Mouse (Mus musculus) kidney, adult 8-10 months (tissue): ENCODE measurements around the gene Adam15.

ENCODE experiments used
- DNase-seq, 2 experiments: peaks; one replicate each; pipeline ENCODE4 v3.0.0; 2022

Gene Adam15

DNA sequence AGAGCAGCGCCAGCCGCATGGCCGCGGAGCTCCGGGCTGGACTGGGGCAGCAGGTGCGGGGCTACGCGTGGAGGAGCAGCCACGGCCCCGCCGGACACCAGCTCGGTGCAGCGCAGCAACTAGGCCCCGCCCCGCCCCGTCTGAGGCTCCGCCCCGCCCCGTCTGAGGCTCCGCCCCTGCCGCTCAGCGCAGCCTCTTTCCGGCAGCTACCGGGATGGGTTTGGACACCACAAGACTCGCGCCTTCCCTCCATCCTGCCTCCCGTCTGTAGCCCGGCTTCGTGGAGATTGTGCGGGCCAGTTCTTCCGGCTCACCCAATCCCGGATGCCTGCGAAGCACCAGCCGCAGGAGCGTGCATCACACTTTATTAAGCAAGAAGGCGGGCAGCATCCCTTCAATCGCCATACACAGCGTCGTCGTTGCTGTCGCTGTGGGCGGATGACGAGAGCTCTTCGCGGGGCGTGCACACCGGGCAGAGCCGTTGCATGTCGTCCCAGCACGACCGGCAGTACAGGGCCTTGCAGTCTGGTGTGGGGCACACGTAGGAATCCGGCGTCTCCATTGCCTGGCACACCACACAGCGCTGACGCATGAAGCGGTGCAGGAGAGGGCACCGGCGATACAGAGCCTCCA is at the start of gene Adam15:
TSS of gene Adam15 (minus strand) at position 128 of the 633 bp plus-strand sequence.
- peak; percentile 87 to 94 for DNase-seq

- no peak for DNase-seq
Observed at GRCm38 (mm10) chr3:89396654-89397005, 46.8 kb upstream of the Adam15 start.

- peak; percentile 73 to 82 for DNase-seq
Observed at GRCm38 (mm10) chr3:89395806-89396653, 46.2 kb upstream of the Adam15 start.

GRCm38 (mm10) chr3:89395419-89395805 is 45.6 kb upstream of the Adam15 start:
- DNase-seq: no peak

- peak; percentile 92 to 93 for DNase-seq
Observed at GRCm38 (mm10) chr3:89394894-89395256, 45.1 kb upstream of the Adam15 start.

GRCm38 (mm10) chr3:89394006-89394893 is 44.5 kb upstream of the Adam15 start, which contains the start of gene Zbtb7b:
Gene Zbtb7b, minus strand, starts transcription at chr3:89394776.
- peak; percentile 92 to 95 for DNase-seq

GRCm38 (mm10) chr3:89393605-89394004 is 43.8 kb upstream of the Adam15 start:
- DNase-seq: peak; percentile 99

DNA sequence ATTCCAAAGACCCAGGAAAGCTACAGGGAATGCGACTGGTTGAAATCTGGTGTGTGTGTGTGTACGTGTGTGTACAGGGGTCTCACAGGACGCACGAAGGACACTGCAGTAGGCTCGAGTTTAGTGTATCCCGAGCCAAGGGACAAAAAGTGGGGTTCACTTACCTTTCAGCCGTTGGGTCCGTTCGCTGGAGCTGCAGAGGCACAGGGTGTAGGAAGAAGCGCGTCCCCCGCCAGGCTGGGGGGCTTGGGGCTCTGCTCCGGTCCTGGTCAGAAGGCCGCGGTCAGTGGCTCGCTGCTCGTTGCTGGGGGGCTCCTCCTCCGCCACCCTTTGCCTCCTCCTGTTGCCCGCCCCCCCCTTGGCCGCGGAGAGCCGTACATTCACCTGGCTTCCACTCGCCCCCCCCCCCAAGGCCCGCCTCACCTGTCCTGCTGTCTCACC is 43.1 kb upstream of the Adam15 start:
- peak in 1 of 2 experiments; percentile 52 for DNase-seq

DNA sequence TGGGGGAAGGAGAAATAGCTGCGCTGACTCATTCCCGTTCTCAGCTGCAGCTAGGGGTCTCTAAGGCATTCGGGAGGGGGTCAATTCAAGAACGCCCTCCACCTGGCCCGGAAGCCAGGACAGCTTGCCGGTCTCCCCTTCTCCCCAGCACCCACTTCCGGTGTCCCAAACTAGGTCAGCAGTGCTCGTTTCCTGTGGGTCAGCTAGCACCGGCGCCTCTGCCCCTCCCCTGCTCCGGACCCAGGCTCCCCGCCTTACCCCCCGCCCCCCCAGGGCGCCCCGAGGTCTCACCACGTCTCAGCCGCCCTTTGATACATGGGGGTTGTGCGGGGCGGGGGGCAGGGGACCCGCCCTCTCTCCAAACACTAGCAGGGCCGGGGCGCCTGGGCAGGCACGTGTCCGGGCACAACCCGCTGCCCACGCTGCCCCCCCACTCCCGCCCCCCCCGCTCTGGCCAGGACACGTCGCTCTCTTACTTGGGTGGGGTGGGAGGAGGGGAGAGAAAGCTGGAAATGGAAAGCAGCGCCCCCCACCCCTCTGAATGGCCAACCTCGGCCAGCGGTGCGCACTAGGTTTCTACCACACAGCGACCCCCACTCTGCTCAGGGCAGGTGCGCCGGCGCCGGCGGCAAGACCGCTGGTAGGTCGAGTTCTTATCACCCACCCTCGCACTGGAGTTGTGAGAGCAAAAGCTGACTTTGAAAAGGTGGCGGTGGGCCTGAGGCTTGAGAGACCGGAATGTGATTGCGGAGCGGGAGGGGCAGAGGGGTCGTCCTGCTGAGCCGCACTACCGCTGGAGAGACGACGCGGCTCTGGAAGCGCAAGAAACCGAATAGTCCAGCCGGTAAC is 42.1 kb upstream of the Adam15 start:
- peak; percentile 74 to 76 for DNase-seq

- no peak for DNase-seq
Observed at GRCm38 (mm10) chr3:89390699-89391662, 41.2 kb upstream of the Adam15 start.

DNA sequence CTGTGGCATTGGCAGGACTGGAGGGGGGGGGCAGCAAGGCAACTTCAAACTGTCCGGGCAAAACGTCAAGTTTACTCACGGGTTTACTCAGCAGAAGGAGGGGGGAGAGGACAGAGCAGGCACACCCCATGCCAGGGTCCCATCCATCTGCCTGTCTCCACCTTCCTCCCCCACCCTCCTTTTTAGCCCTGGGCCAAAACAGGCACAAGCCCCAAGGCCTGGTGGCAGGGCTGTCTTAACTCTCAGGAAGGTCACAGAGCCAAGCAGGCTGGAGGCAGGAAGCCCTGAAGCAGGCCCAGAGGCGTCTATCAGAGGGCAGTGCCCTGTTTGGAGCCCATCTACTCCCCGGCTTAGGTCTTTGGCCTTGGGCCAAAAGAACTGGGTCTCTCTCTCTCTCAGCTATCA is 40.3 kb upstream of the Adam15 start:
- peak in 1 of 2 experiments; percentile 37 for DNase-seq

GRCm38 (mm10) chr3:89388901-89389740 is 39.3 kb upstream of the Adam15 start:
- DNase-seq: no peak

DNA sequence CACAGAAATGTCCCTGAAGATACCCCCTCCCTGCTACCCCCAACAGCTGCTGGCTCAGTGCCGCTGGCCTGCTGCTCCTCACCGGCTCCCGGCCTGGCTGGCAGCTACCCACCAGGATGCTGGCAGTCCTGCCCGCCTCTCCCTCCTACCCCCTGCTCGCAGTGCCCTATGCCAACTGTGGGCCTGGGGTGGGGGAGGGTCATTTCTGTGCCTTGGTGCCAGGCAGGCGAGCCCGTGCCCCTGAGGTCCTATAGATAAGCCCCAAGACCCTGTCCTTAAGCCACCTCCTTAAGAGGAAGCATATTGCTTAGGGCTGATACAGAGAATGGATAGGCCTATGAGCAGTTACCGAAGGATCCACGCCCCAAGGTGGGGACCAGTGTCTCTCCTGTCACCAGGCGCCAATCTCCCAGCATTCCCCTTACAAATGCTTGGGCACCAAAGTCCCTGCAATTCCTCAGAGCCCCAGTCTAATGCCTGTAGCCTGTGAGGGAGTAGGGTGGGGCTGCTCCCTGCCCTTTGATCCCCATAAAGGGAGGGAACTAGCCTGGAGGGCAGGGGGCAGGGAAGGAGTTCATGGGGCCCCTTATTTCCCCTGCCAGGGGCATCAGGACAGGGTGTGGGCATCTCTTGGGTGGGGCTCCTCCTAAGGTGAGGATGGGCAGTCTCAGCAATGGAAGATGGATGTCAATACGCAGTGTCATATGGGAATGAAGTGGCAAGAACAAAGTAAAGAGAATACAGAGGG is 38.5 kb upstream of the Adam15 start:
- DNase-seq: peak in 1 of 2 experiments; percentile 62

DNA sequence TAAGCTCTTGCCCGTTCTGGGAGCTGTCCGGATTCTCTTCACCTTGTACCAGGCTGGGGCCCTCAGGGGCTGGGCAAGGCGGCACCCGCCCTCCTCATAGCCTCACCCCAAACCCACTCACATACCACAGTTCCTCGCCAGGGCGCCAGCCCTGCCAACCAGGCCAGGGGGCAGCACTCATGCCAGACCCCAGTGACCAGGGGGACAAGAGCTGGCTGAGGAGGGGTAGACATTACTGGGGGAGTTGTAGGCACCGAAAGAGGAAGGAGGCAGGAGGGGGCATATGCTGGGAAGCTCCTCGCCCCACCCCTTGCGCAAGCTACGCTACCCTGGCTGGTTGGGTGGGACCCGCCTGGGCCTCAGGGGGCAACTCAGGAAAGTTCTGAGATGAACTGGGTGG is 37.8 kb upstream of the Adam15 start:
- DNase-seq: no peak

DNA sequence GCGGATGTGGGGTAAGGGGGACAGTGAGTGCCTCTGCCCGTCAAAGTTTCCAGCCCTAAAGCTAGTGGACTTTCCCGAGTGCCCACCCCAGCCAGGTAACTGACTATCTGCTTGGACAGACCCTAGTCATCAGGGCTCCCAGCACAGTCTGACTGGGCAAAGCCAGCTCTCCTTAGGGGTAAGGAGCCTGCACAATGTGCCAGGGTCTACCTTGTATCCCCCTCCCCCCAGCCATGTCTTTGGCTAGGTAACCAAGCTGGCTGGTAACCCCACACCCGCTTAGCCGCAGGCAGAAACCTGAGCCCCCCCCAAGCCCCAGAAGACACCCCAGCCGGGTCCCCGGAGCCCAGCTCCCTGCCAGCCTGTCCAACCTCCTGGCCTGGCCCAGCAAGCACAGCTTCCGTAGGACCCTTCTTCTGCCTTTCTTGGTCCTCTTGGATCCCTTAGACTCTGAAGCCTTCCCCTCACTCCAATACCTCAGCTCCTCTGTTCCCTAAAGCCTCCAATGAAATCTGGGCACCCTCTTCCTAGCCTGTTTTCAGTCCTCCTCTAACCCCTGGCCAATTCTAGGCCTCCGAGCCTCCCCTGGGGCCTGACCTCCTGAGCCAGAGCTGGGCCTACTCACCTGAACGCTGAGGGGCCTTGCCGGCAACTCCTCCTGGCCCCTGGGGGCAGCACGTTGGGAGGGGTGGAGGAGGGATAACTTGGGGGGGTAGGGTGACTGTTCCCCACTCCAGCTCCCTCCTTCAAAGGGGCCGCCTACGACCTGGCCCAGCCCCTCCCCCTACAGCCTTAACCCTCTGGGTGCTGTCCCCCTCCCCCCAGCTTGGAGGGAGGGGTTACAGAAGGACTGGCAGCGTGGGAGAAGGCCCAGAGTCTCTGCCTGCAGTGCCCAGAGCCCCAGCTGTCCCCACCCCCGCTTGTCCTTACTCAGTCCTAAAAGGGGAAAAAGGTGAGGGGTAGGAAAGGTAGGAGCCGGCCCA is 36.9 kb upstream of the Adam15 start:
- no peak for DNase-seq

DNA sequence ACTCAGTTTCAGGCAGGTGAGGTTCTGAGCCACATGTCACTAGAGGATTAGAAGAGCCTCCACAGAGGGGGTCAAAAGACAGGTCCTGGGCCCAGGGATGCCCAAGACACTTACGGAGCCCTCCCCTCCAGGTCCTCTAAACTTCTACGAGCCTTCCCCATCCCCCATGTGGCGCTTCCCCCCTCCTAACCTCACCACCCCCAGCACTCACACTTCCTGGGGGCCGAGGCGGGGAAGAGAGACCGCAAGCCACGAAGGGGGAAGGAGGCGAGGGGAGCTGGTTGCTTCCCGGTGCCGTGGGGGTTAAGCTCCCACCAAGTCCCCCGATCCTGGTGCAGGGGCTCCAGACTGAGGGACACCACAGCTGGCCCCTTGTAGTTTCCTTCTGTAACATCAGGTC is 35.7 kb upstream of the Adam15 start:
- DNase-seq: no peak

DNA sequence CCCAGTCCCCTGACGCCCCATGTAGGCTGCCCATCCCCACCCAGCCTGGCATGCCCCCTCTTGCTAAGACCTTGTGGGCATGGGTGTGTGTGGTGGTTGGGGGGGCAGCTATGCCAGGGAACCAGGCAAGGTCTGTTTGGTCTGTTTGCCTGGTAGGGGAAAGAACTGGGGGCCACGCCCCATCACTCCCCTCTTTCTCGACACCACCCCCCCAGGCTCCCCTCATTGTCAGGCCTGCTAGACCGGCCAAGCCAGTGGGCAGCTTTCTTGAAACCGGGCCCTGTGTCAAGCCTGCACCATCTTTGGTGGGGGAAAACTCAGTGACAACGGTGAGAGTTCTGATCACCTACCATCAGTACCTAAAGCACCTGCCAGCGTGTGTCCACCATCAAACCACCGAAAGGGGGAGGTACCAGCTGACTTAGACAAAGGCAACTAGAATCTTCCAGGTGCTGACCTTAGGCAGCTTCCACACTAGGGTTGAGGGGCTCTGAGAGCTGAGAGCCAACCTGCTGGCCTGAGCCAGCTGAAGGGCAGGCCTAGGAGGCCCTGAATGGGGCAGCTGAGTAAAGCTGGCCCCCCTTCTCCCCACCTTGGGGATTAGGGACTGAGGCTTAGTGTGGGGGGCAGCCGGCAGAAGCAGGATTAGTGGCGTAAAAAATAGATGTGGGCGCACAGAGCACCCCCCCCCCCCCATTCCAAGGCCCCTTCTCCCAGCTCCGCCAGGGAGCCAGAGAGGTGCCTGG is 34.7 kb upstream of the Adam15 start:
- no peak for DNase-seq
